Mouse (Mus musculus) limb, embryonic 14.5 days (tissue): ENCODE data around the gene Dusp22. TPM values are rescaled to one million over a fixed set of nuclear protein-coding genes. Genes with fewer than 3 reads are reported as not detected.

ENCODE experiments used
- ATAC-seq: fragments of 200-750 bp; cut with Nextera tagmentation; 2 replicates; pipeline ENCODE4 v1.8.0; 2017; ENCODE audit warnings: low read depth, moderate number of reproducible peaks, moderate TSS enrichment; ENCODE audit not compliant: low FRiP score
- DNase-seq: peaks from one replicate; pipeline ENCODE4 v3.0.0-alpha.2; 2015; ENCODE audit warnings: low spot score
- H3K27ac ChIP-seq: fragments of 300-500 bp; sonication (generic); replicated peaks from 2 replicates; pipeline ENCODE4 v1.5.1; 2014; ENCODE audit warnings: low read depth, mild to moderate bottlenecking, low read length, moderate library complexity, mixed read lengths
- H3K27me3 ChIP-seq: fragments of 300-500 bp; sonication (generic); 2 replicates; pipeline ENCODE4 v1.6.1; 2014; ENCODE audit warnings: low read length, mixed read lengths; ENCODE audit not compliant: control insufficient read depth, insufficient read depth
- H3K36me3 ChIP-seq: fragments of 300-500 bp; sonication (generic); 2 replicates; pipeline ENCODE4 v1.6.1; 2014; ENCODE audit warnings: mild to moderate bottlenecking, low read length, moderate library complexity, mixed read lengths; ENCODE audit not compliant: control insufficient read depth, insufficient read depth
- H3K4me1 ChIP-seq: fragments of 300-500 bp; sonication (generic); 2 replicates; pipeline ENCODE4 v1.6.1; 2014; ENCODE audit warnings: antibody characterized with exemption, low read length, mixed read lengths; ENCODE audit not compliant: control insufficient read depth, insufficient read depth
- H3K4me2 ChIP-seq: fragments of 300-500 bp; sonication (generic); replicated peaks from 2 replicates; pipeline ENCODE4 v1.6.1; 2014; ENCODE audit warnings: low read depth, mild to moderate bottlenecking, low read length, moderate library complexity; ENCODE audit not compliant: severe bottlenecking
- H3K4me3 ChIP-seq: fragments of 300-500 bp; sonication (generic); replicated peaks from 2 replicates; pipeline ENCODE4 v1.5.1; 2014; ENCODE audit warnings: low read length
- H3K9ac ChIP-seq: fragments of 300-500 bp; sonication (generic); 2 replicates; pipeline ENCODE4 v1.6.1; 2014; ENCODE audit warnings: mild to moderate bottlenecking, low read depth, low read length, moderate library complexity; ENCODE audit not compliant: severe bottlenecking
- H3K9me3 ChIP-seq: fragments of 300-500 bp; sonication (generic); 2 replicates; pipeline ENCODE4 v1.6.1; 2016; ENCODE audit warnings: low read length; ENCODE audit not compliant: control insufficient read depth
- POLR2A ChIP-seq: fragments of 200-500 bp; IDR thresholded peaks from 2 replicates; pipeline ENCODE4 v1.8.0; 2012; ENCODE audit warnings: inconsistent platforms, mild to moderate bottlenecking, moderate library complexity, borderline replicate concordance; ENCODE audit not compliant: insufficient read depth, insufficient read length; ENCODE audit errors: extremely low read depth
- WGBS: fragments of 180-500 bp; shearing (Covaris S2); extraction: QIAGEN DNeasy Blood & Tissue Kit; methylation state at CpG from one replicate; pipeline ENCODE4 v1.1.7; 2014; 5-methylcytosine and 5-hydroxymethylcytosine counted together
- polyA plus RNA-seq, 2 experiments: library from polyadenylated mRNA; depleted of rRNA in 1 of 2; stranded (reverse) in 1 of 2; unstranded in 1 of 2; fragments of >200 nt; fragmentation: Nextera tagmentation in 1 of 2; extraction: Ambion mirVana in 1 of 2; gene quantifications; 2 replicates each; pipeline versions ENCODE4 v1.2.1 to v1.2.3; 2012 to 2014

Dusp22 gene
- polyA plus RNA-seq, 2 experiments: 28.5 to 40.3 TPM

- no peak for TF ChIP-seq POLR2A
- ATAC-seq: no peak
- no peak for DNase-seq
Observed at GRCm38 (mm10) chr13:30732709-30733445, 73.1 kb downstream of the Dusp22 start.

DNA sequence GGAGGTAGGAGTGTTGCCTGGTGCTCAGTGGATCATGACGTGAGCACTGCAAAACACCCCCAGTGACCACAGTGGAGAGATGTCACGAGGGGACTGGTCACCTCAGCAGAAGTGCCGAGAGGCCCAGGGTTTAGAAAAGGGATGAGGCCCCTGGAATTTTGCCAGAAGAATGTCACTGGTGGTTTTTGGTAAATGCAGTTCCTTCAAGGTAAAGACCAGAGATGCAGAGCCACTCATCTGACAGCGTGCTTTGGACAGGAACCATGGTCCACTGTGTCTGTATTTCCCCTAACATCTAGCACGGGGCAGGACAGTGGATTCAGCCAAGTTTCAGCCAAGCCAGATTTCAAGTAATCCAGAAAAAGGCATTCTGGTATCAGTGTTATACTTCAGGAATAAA is 76.9 kb downstream of the Dusp22 start:
- 88% methylated on average over 5 of the region's 5 CpGs for WGBS

More at GRCm38 (mm10) chr13:30732709-30733445, 73.1 kb downstream of the Dusp22 start:
- Histone ChIP-seq H3K9ac (no peak overlapping the region), H3K9me3 (no peaks in the 10 kb centered on the region), H3K27ac (no peak overlapping the region), H3K36me3 (no peaks in the 10 kb centered on the region), H3K4me2 (no peak overlapping the region), H3K4me1 (no peaks in the 10 kb centered on the region), H3K4me3 (no peak overlapping the region), H3K27me3 (no peaks in the 10 kb centered on the region)
- WGBS: 86% methylated on average over 11 of the region's 11 CpGs

GRCm38 (mm10) chr13:30737257-30737656 is 77.5 kb downstream of the Dusp22 start:
- Histone ChIP-seq H3K4me2 (no peak overlapping the region), H3K4me1 (no peaks in the 10 kb centered on the region), H3K36me3 (no peaks in the 10 kb centered on the region), H3K27ac (no peak overlapping the region), H3K4me3 (no peak overlapping the region), H3K9me3 (no peaks in the 10 kb centered on the region), H3K9ac (no peak overlapping the region), H3K27me3 (no peaks in the 10 kb centered on the region)
- DNase-seq (no peak), ATAC-seq (no peak)
- no peak for TF ChIP-seq POLR2A
- WGBS: 94% methylated on average over 2 of the region's 2 CpGs

More for the DNA sequence above, 76.9 kb downstream of the Dusp22 start:
- Histone ChIP-seq H3K4me3 (no peak overlapping the region), H3K9me3 (no peaks in the 10 kb centered on the region), H3K4me1 (no peaks in the 10 kb centered on the region), H3K27ac (no peak overlapping the region), H3K4me2 (no peak overlapping the region), H3K36me3 (no peaks in the 10 kb centered on the region), H3K27me3 (no peaks in the 10 kb centered on the region), H3K9ac (no peak overlapping the region)
- TF ChIP-seq POLR2A: no peak
- ATAC-seq (no peak), DNase-seq (no peak)

DNA sequence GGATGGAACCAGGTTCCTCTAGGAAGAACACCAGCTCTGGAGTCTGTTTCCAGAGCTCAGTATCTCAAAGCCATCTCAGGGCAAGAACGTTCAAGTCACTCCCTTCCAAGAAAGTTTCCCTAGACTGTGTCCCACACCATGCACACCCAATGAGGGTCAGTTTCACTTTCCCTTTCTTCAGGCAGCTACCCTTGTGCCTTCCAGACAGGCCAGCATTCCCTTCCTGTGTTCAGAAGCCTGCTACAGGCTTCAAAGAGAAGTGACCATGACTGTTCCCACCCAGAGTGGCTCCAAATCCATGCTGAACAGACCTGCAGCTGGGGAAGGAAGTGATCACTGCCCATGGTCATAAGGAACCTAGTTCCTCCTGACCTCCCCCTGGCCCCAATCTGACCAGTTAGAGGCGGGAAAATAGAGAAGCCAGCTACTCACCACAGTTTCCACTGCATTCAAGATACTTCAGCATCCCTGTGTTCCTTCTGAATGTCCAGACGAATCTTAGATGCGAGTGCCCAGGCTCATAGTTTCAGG is 78.6 kb downstream of the Dusp22 start:
- 81% methylated on average over 4 of the region's 4 CpGs for WGBS
- TF ChIP-seq POLR2A: no peak
- DNase-seq: no peak
- no peak for ATAC-seq
- H3K9ac ChIP-seq: no peak overlapping the region
- H3K4me1 ChIP-seq: no peaks in the 10 kb centered on the region
- no peaks in the 10 kb centered on the region for H3K36me3 ChIP-seq
- no peak overlapping the region for H3K4me3 ChIP-seq
- no peaks in the 10 kb centered on the region for H3K9me3 ChIP-seq
- H3K27ac ChIP-seq: no peak overlapping the region
- H3K27me3 ChIP-seq: no peaks in the 10 kb centered on the region
- H3K4me2 ChIP-seq: no peak overlapping the region

DNA sequence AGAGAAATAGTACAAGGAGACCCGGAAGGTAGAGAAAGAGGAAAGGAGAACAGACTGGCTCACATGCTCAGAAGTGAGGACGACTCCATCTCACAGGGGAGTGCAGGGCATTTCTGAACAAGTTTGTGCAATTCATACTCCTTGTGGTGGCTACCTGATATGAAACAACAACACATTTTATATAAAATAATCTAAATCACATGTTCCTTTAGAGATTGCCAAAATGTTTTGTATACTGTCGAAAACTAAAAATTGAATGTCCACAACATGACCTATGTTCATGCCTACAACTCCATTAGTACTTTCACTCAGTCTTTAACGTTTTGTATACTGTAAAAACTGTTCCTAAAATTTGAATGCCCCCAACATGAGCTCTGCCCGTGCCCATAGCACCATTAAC is 81.4 kb downstream of the Dusp22 start:
- 72% methylated on average over 5 of the region's 5 CpGs for WGBS

More for the DNA sequence above, 81.4 kb downstream of the Dusp22 start:
- ATAC-seq: no peak
- H3K9ac ChIP-seq: no peak overlapping the region
- no peak overlapping the region for H3K4me2 ChIP-seq
- no peaks in the 10 kb centered on the region for H3K9me3 ChIP-seq
- no peak overlapping the region for H3K4me3 ChIP-seq
- H3K27me3 ChIP-seq: no peaks in the 10 kb centered on the region
- no peak overlapping the region for H3K27ac ChIP-seq
- no peak for TF ChIP-seq POLR2A
- DNase-seq: no peak
- H3K36me3 ChIP-seq: no peaks in the 10 kb centered on the region
- H3K4me1 ChIP-seq: no peaks in the 10 kb centered on the region
